Mouse (Mus musculus) stomach, postnatal 0 days (tissue): ENCODE results near the gene Serhl. TPM values are rescaled to one million over a fixed set of nuclear protein-coding genes. Genes with fewer than 3 reads are reported as not detected.
"Not testable (repeated sequence)": the region's sequence is repeated elsewhere in the genome, so short reads cannot be mapped to it uniquely, and the experiment has no call there.

Experiments used
- ATAC-seq: fragments of 200-750 bp; cut with Nextera tagmentation; 2 replicates; pipeline ENCODE4 v1.8.0; 2017; ENCODE audit not compliant: low FRiP score, low TSS enrichment
- DNase-seq: peaks from one replicate; pipeline ENCODE4 v3.0.0-alpha.2; 2016; ENCODE audit warnings: low spot score
- H3K27ac ChIP-seq: fragments of 300-500 bp; sonication (generic); replicated peaks from 2 replicates; pipeline ENCODE4 v1.5.1; 2014; ENCODE audit warnings: mild to moderate bottlenecking, control low read depth
- H3K27me3 ChIP-seq: fragments of 300-500 bp; sonication (generic); 2 replicates; pipeline ENCODE4 v1.6.1; 2014; ENCODE audit warnings: low read length; ENCODE audit not compliant: control insufficient read depth, insufficient read depth
- H3K36me3 ChIP-seq: fragments of 300-500 bp; sonication (generic); 2 replicates; pipeline ENCODE4 v1.6.1; 2014; ENCODE audit warnings: low read length, mixed read lengths; ENCODE audit not compliant: control insufficient read depth, insufficient read depth
- H3K4me1 ChIP-seq: fragments of 300-500 bp; sonication (generic); replicated peaks from 2 replicates; pipeline ENCODE4 v1.6.1; 2014; ENCODE audit warnings: antibody characterized with exemption; ENCODE audit not compliant: control insufficient read depth, insufficient read depth
- H3K4me2 ChIP-seq: fragments of 300-500 bp; sonication (generic); replicated peaks from 2 replicates; pipeline ENCODE4 v1.6.1; 2014; ENCODE audit warnings: low read depth, mild to moderate bottlenecking, control low read depth, moderate library complexity
- H3K4me3 ChIP-seq: fragments of 300-500 bp; sonication (generic); 2 replicates; pipeline ENCODE4 v1.5.1; 2014; ENCODE audit warnings: low read depth, low read length, control low read depth
- H3K9ac ChIP-seq: fragments of 300-500 bp; sonication (generic); 2 replicates; pipeline ENCODE4 v1.6.1; 2014; ENCODE audit warnings: mild to moderate bottlenecking, low read length, control low read depth, mixed read lengths
- H3K9me3 ChIP-seq: fragments of 300-500 bp; sonication (generic); 2 replicates; pipeline ENCODE4 v1.6.1; 2016; ENCODE audit warnings: low read length; ENCODE audit not compliant: control insufficient read depth
- CTCF ChIP-seq: IDR thresholded peaks from 2 replicates; pipeline ENCODE4 v1.5.1; 2016; ENCODE audit warnings: antibody characterized with exemption, low read depth, mild to moderate bottlenecking, moderate library complexity
- EP300 ChIP-seq: optimal IDR thresholded peaks from 2 replicates; pipeline ENCODE3; 2016; ENCODE audit warnings: antibody characterized with exemption
- WGBS: fragments of 180-500 bp; shearing (Covaris S2); extraction: QIAGEN DNeasy Blood & Tissue Kit; methylation state at CpG from one replicate; pipeline ENCODE4 v1.1.7; 2014; 5-methylcytosine and 5-hydroxymethylcytosine counted together
- polyA plus RNA-seq: library from polyadenylated mRNA; unstranded; fragments of >200 nt; fragmentation: Nextera tagmentation; extraction: Ambion mirVana; gene quantifications from 2 replicates; pipeline ENCODE4 v1.2.1, GENCODE M21; 2015

Gene Serhl
- polyA plus RNA-seq, result 51.5 and 61.6 TPM in 2 replicates

GRCm38 (mm10) chr15:83089429-83089605 lies at the start of gene Serhl:
TSS of gene Serhl (plus strand) at chr15:83089506.
- H3K4me3 ChIP-seq, result no peak within 1 kb of the TSS
- no peaks in the 10 kb centered on the region for H3K4me1 ChIP-seq
- H3K27ac ChIP-seq, result no peak within 1 kb of the TSS
- 39% methylated on average over 7 of the region's 7 CpGs for WGBS
- no peaks in the 10 kb centered on the region for H3K36me3 ChIP-seq
- no peak for DNase-seq
- no peak for ATAC-seq
- no peak for TF ChIP-seq EP300
- TF ChIP-seq CTCF, result no peak
- no peak within 1 kb of the TSS for H3K4me2 ChIP-seq
- no peaks in the 10 kb centered on the region for H3K9me3 ChIP-seq
- no peaks in the 10 kb centered on the region for H3K27me3 ChIP-seq
- no peak within 1 kb of the TSS; the same call in 1 of the 2 replicates for H3K9ac ChIP-seq

- no peaks in the 10 kb centered on the region for H3K9me3 ChIP-seq
- H3K36me3 ChIP-seq, result no peaks in the 10 kb centered on the region
- no peak for TF ChIP-seq CTCF
- no peak for TF ChIP-seq EP300
- ATAC-seq, result no peak
- H3K27ac ChIP-seq, result no peak overlapping the region
- DNase-seq, result no peak
- WGBS, result 56% methylated on average over 2 of the region's 2 CpGs
- H3K4me1 ChIP-seq, result no peaks in the 10 kb centered on the region
- no peak overlapping the region for H3K9ac ChIP-seq
- no peak overlapping the region for H3K4me2 ChIP-seq
- no peaks in the 10 kb centered on the region for H3K27me3 ChIP-seq
- no peak overlapping the region for H3K4me3 ChIP-seq
Measured at GRCm38 (mm10) chr15:83040156-83040555, 49.1 kb upstream of the Serhl start.

- no peak overlapping the region for H3K9ac ChIP-seq
- ATAC-seq, result no peak
Measured at GRCm38 (mm10) chr15:83042655-83043361, 46.5 kb upstream of the Serhl start.

GRCm38 (mm10) chr15:83043362-83043708 lies 46.0 kb upstream of the Serhl start:
- H3K27me3 ChIP-seq, result no peaks in the 10 kb centered on the region
- H3K4me3 ChIP-seq, result no peak overlapping the region
- TF ChIP-seq CTCF, result no peak
- no peak for TF ChIP-seq EP300
- no peak overlapping the region for H3K4me2 ChIP-seq
- DNase-seq (no peak), ATAC-seq (no peak)
- H3K27ac ChIP-seq, result no peak overlapping the region
- H3K36me3 ChIP-seq, result no peaks in the 10 kb centered on the region
- no peak overlapping the region for H3K9ac ChIP-seq
- H3K4me1 ChIP-seq, result no peaks in the 10 kb centered on the region
- no peaks in the 10 kb centered on the region for H3K9me3 ChIP-seq
- WGBS, result 64% methylated on average over 22 of the region's 22 CpGs

More at GRCm38 (mm10) chr15:83042655-83043361, 46.5 kb upstream of the Serhl start:
- no peak for DNase-seq
- no peak overlapping the region for H3K4me2 ChIP-seq
- no peaks in the 10 kb centered on the region for H3K36me3 ChIP-seq
- H3K9me3 ChIP-seq, result no peaks in the 10 kb centered on the region
- WGBS, result 19% methylated on average over 6 of the region's 6 CpGs
- no peak overlapping the region for H3K4me3 ChIP-seq
- no peaks in the 10 kb centered on the region for H3K27me3 ChIP-seq
- TF ChIP-seq EP300 (no peak), CTCF (no peak)
- no peak overlapping the region for H3K27ac ChIP-seq
- no peaks in the 10 kb centered on the region for H3K4me1 ChIP-seq

GRCm38 (mm10) chr15:83045565-83045964 lies 43.7 kb upstream of the Serhl start:
- ATAC-seq, H3K4me3 ChIP-seq, DNase-seq, H3K4me2 ChIP-seq, H3K27me3 ChIP-seq, H3K9ac ChIP-seq, H3K4me1 ChIP-seq, H3K27ac ChIP-seq, H3K9me3 ChIP-seq, H3K36me3 ChIP-seq: not testable (repeated sequence)
- WGBS, result 91% methylated on average over 5 of the region's 5 CpGs

GRCm38 (mm10) chr15:83046308-83046707 lies 43.0 kb upstream of the Serhl start:
- ATAC-seq, result no peak
- Histone ChIP-seq H3K27me3 (no peaks in the 10 kb centered on the region), H3K4me1 (no peaks in the 10 kb centered on the region), H3K9ac (no peak overlapping the region), H3K36me3 (no peaks in the 10 kb centered on the region), H3K4me3 (no peak overlapping the region), H3K4me2 (no peak overlapping the region), H3K9me3 (no peaks in the 10 kb centered on the region), H3K27ac (no peak overlapping the region)
- peak; percentile 51 for TF ChIP-seq CTCF
- no peak for TF ChIP-seq EP300
- WGBS, result 100% methylated on average over 3 of the region's 3 CpGs
- no peak for DNase-seq
